Mouse (Mus musculus) kidney, adult 18-20 months (tissue): Measurements from ENCODE around the gene Dennd1a.

ENCODE experiments used
- DNase-seq: peaks from one replicate; pipeline ENCODE4 v3.0.0; 2021

Gene Dennd1a

DNA sequence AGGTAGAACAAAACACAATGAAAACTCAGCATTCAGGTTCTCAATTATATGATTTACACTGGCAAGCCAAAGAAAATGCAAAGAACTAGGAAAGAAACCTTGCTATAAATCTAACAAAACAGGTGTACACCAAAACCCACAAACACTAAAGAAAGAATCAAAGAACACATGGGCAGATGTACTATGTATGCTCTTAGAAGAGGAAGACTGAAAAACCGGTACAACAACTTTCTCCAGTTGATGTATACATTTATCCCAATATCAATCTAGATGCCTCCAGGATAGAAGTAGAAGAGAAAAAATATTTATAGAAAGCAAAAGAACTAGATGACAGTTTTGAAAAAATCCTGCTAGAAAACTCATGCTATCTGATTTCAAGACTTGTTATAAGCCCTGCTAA lies 184.5 kb downstream of the Dennd1a start:
- DNase-seq, result no peak

DNA sequence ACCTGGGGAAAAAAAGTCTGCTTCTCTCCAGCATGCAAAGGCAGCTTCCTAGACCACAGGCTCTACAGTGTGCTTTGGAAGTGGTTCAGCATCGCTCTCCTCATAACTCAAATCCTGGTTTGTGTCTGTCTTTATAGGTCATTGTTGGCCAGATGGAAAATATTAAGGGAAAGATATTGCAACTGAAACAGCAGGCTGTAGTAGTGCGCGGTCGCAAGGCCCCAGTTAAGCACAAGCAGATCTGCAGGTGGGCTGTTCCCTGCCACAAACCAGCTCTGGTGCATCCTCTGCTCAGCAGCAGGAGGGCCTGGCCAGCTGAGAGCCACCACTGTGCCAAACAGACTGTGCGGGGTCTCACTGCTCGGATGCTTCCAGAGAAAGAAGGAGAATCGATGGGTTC lies 186.9 kb downstream of the Dennd1a start:
- DNase-seq, result no peak

GRCm38 (mm10) chr2:38099120-38099773 lies 187.9 kb downstream of the Dennd1a start:
- peak; percentile 44 for DNase-seq

DNA sequence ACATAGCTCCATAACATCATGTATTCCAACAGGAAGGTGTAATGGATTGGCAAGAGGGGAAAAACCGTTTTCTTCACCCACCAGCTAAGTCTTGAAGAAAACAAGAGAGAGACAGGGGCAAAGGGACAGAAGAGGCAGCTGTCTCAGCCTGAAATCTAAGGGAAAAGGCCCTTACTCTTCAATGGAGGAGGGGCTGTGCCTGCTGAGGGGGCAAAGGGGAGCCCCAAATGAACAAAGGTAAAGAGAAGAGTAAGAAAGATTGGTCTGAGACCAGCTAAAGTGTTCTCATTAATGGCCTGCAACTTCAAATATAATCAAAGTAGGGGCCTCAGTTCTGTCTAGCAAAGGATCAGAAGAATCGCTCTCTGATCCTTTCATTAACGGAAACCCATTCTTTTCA lies 189.7 kb downstream of the Dennd1a start:
- no peak for DNase-seq

GRCm38 (mm10) chr2:38096328-38096727 lies 190.9 kb downstream of the Dennd1a start:
- DNase-seq, result no peak

DNA sequence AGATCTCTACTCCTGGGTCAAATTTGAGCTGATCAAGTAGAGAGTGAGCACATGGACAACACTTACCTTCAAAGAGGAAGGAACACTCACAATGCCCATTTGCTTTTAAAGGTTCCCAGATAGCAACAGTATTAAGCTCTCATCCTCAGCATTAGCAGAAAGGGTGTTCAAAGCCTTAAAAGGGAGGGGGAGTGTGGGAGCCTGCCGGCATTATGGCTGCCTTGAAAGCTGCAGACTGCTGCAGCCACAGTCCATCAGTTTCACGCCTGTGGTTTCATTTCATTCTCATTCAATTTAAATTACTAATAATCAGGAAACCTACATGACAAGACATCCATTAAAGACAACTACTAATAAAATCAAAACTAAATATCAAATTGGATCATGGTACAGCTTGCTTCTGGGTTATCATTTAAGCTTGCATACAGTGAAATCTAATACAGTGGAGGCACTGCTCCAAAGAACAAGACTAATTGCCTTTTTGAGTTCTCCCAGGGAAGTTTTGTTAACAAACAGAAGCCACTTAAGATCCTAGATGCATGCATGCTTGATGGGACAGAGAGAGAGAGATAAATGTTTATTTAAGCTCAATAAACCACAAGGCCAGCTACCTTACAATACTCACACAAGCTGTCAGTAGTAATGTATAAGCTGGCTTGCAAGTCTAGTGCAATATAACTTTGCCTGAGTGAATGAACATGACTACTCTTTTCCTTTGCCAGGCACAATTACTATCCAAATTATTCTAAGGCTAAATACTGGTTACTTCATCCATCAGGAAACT lies 192.6 kb downstream of the Dennd1a start:
- no peak for DNase-seq

DNA sequence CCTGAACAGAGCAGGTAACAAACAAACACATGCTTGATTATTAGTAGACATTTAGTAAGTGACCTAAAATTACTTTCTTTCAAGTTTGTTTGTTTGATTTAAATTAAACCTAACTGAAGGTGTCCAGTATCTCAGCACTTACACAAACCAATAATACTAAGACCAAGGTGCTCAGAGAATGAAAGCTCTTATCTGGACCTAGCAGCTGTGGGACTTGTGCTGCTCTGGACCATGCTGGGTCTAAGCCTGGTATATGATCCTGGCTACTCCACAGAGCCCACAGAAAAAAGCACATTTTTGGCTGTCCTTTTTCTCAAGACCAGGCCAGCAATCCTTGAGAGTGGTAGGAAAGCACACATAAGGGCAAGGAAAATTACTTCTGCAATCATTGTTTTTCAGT lies 193.2 kb downstream of the Dennd1a start:
- DNase-seq, result no peak

DNA sequence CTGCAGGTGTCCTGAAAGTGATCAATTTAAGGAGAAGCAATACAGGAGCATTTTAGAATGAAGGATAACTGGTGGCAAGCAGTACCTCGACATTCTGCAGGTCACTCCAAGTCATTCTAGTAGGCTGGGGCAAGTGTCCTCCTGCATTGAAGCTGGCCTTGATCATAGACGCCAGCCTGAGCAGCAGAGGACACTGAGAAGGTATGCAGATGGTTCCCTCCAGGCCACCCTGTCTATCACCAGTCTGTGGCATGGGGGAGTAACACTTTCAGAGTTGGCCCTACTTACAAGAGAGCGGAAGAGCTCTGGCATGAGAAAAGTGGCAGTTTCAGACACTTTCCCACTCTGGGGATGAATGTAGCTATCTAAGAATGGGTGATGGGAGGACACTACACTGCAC lies 193.9 kb downstream of the Dennd1a start:
- DNase-seq, result no peak

- peak; percentile 66 for DNase-seq
Measured at GRCm38 (mm10) chr2:38088346-38088745, 198.8 kb downstream of the Dennd1a start.

DNA sequence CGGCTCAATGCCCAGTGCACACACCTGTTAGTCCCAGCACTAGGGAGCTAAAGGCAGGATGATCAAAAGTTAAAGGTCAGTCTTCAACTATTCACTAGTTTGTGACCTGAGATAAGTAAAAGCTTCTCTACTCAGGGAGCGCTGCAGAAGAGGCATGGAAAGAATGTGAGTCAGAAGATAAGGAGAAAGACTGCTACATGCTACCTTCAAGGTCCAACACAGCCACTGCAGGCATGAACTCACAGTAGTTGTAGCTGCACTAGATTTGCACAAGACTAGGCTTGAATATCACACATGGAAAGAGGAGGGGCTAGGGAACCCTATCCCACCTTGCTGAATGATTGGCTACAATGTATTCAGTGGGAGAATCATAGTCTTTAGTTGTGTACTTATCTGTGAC lies 202.1 kb downstream of the Dennd1a start:
- DNase-seq, result no peak

GRCm38 (mm10) chr2:38083251-38083650 lies 203.9 kb downstream of the Dennd1a start:
- DNase-seq, result no peak

DNA sequence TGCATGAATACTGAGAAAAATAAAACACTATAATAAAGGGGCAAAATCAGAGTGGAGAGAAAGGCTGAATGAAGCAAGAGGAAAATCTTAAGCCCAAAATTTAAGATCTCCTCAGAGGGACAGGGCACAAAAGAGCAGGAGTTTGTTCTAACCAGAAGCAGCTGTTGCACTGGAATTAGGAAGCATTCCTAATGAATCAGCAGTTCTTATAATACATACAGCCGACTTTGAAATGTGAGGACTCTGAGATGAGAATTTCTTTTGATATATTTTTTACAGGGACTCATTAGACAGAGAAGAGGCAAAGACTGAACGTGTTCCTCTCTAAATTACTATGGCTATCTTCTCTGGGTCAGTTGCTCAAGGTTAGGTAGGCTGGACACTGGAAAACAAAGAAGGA lies 212.7 kb downstream of the Dennd1a start:
- no peak for DNase-seq

DNA sequence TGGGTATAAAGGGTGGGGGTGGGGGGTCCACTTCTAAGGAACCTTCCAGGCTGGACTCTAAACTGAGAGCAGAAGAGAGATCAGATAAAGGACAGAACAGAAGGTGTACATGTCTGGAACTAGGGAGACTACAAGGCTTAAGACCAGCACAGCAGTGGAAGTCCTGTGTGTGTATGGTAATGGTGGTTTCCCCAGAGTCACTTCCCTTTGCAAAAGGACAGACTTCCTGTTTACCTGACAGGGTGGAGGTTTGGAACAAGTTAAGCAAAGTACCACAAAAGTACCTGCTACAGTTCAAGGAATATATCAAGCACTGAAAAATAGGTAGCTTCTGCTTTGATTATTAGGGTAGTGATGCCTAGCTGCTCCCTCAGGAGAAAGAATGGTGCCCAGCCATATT lies 215.1 kb downstream of the Dennd1a start:
- no peak for DNase-seq

- no peak for DNase-seq
Measured at GRCm38 (mm10) chr2:38068171-38068572, 219.0 kb downstream of the Dennd1a start.

DNA sequence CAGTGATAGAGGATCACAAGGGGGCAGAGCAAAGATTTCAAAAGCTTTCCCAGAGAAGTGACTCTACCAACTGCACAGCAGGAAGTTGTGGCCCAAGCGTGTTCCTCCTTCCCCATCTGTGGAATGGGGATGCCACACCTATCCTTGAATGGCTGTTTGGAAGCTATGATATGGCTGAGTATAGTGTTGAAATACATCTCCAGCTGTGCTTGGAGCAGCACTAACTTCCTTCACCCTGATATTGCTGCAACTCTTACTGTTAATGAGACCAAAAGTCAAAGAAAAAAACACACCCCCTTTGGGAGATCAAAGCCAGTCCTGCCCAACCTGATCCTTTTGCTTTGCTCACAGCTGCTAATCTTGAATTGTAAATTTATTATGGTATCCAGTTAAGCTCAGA lies 221.3 kb downstream of the Dennd1a start:
- no peak for DNase-seq

DNA sequence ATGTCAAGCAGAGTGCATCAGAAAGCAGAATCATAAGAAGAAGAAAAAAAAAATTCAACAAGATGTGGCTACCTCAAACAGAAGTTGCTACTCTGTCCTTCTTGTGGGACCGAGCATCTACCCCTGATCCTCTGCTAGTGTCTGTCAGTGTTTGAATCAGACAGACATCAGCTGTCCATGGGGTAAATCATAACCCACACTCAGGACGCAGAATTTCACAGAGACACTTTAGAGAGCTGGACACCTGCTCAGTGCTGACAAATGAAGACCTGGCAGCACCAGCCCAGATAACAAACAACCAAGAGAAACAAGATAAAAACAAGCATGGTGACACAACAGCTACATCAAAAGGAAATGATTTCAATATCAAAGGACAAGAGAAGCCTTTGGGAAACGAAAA lies 222.9 kb downstream of the Dennd1a start:
- no peak for DNase-seq

DNA sequence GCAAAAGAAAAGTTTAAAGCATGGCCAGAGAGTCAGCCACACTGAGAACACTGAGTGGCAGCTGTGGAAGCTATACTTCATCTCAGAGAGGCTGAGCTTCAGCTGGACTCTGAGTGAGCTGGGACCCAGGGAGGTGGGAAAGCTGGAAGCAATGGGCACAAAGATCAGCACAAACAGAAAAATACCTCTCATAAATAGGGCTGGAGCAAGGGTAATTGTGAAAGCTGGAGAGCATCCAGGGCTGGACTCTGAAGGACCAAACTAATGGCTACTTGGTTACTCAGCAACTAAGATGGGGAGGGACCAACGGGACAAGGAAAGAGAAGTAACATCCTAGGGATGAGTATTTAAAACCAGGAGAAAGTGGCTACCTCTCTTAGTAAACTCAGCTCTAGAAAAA lies 225.0 kb downstream of the Dennd1a start:
- DNase-seq, result peak; percentile 55

DNA sequence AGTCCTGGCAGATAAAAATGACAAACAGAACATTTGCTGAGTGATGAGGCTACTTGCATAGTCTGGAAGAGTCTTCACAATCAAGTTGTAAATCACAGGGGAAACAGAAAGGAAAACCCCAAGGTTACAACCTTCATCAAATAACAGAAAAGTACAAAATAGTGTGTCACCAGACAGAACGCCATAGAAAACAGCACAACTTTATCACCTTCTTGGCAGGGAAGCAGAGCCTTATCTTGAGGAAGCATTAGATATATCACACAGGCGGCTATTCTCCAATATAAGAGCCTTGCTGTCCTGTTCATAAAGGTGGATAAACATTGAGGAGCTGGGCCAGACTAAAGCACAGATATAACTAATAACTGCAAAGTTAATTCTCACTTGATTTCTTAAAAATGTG lies 225.7 kb downstream of the Dennd1a start:
- DNase-seq, result no peak

GRCm38 (mm10) chr2:38052440-38052839 lies 234.8 kb downstream of the Dennd1a start:
- DNase-seq, result no peak

DNA sequence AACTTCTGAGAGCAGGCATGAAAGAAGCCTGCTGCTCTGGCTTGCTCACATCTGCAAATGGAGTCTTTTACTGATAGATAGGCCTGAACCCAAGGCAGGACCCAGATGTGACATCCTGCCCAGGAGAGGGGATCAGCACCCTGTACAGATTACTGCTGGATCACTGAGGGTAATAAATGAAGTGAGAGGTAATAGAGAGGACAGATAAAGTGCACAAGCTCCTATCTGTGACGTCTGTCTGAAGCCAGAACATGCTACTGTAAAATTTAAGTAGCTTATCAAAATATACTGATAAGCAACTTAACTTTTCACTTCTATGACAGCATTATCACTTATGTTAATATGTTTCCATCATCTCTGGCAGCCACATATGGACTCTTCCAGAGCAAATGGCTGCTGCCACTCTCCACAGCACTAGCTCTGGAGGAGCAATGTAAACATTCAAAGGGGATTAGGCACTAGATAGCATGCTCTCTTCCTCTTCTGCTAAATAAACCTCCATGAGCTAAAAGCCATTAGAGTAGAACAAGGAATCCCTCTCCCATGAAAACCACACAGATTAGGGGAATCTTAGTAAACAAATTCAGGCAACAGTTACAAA lies 235.6 kb downstream of the Dennd1a start:
- no peak for DNase-seq

DNA sequence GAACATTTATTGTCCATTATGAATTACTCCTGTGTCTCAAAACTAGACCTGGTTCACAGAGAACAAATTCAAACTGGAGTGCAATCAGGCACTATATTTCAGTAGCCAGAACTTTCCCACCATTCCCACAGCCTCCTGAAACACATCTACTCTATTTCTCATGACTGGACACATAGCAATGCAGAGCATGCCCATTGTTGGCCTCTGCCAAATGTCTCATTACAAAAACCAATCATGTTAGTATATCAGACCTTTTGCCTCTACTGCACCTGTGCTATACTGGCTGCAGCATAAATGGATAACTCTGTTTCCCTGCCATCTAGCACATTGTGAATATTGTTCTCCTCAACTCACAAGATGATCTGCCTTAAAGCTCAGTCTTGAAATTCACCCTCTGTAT lies 238.2 kb downstream of the Dennd1a start:
- DNase-seq, result no peak

DNA sequence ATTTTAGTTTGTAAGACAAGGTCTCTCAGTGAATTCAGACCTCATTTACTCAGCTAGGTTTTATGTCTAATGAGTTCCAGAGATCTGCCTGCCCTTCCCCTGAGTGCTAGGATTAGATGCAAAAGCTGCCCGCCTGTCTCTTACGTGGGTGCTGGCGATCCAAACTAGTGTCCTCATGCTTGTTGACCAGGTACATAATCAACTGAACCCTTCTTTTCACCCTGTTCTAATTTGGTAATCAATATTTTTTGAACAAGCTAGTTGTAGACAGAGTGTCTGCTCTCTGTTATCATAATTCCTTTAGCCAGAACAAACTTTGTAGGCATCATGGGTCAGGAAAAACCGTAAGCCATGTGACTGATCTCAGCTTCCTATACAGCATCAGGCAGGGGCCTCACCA lies 241.9 kb downstream of the Dennd1a start:
- DNase-seq, result no peak

DNA sequence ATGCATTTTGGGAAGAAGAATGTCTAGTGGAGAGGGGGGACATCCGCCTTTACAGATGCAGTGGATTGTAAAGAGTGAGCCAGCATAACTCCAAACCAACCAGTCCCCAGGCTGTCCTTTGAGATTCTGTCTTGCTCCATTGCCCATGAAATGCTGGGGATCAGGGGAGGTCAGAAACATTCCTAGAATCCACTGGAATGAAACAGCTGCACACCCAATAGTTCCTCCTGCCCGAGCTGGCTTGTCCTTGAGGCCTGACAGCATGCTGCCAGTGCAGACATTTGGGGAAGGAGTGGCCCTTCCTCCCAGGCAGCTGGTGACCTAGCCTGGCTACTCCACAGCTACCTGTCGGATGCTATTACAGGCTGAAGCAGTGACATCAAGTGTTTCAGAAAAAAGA lies 246.3 kb downstream of the Dennd1a start:
- DNase-seq, result peak; percentile 74

DNA sequence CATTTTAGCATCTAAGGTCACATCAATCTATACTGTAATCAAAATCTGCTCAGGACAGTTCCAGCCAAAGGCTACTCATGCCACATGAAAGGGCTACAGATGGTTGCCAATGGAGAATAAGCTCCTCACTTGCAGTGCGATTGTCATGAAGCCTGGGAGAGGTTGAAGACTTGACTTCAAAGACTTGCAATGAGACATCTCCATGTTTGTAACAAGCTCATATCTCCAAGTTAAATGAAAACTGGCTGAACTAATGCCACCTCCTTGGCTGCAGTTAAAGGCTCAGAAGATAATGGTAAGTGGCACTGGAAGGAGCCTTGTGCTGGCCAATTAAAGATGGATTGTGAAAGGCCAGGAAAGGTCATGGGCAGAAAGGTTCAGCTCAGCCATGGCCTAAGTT lies 247.6 kb downstream of the Dennd1a start:
- no peak for DNase-seq
